Mouse (Mus musculus) forebrain, postnatal 0 days (tissue): ENCODE results near the gene Gtf2i. TPM values are rescaled to one million over a fixed set of nuclear protein-coding genes. Genes with fewer than 3 reads are reported as not detected.

Experiments
- ATAC-seq: fragments of 200-750 bp; cut with Nextera tagmentation; 2 replicates; pipeline ENCODE4 v1.8.0; 2017; ENCODE audit warnings: mild to moderate bottlenecking, moderate library complexity
- DNase-seq: peaks from one replicate; pipeline ENCODE4 v3.0.0-alpha.2; 2015
- H3K27ac ChIP-seq: fragments of 300-500 bp; sonication (generic); 2 replicates; pipeline ENCODE4 v1.5.1; 2014; ENCODE audit warnings: low read depth, mild to moderate bottlenecking, antibody characterized with exemption, low read length, moderate library complexity, mixed read lengths
- H3K27me3 ChIP-seq: fragments of 300-500 bp; sonication (generic); 2 replicates; pipeline ENCODE4 v1.6.1; 2014; ENCODE audit warnings: mild to moderate bottlenecking, low read length, mixed read lengths; ENCODE audit not compliant: insufficient read depth
- H3K36me3 ChIP-seq: fragments of 300-500 bp; sonication (generic); 2 replicates; pipeline ENCODE4 v1.6.1; 2014; ENCODE audit warnings: mild to moderate bottlenecking, moderate library complexity; ENCODE audit not compliant: insufficient read depth
- H3K4me1 ChIP-seq: fragments of 300-500 bp; sonication (generic); 2 replicates; pipeline ENCODE4 v1.6.1; 2014; ENCODE audit warnings: antibody characterized with exemption; ENCODE audit not compliant: insufficient read depth
- H3K4me2 ChIP-seq: fragments of 300-500 bp; sonication (generic); 2 replicates; pipeline ENCODE4 v1.6.1; 2014; ENCODE audit warnings: low read depth, mild to moderate bottlenecking, moderate library complexity
- H3K4me3 ChIP-seq: fragments of 300-500 bp; sonication (generic); 2 replicates; pipeline ENCODE4 v1.5.1; 2014; ENCODE audit warnings: low read depth, low read length, mixed read lengths
- H3K9ac ChIP-seq: fragments of 300-500 bp; sonication (generic); 2 replicates; pipeline ENCODE4 v1.6.1; 2014; ENCODE audit warnings: mild to moderate bottlenecking
- H3K9me3 ChIP-seq: fragments of 300-500 bp; sonication (generic); 2 replicates; pipeline ENCODE4 v1.6.1; 2016; ENCODE audit warnings: low read length
- CTCF ChIP-seq: sonication (generic); IDR thresholded peaks from 2 replicates; pipeline ENCODE4 v1.5.1; 2016; ENCODE audit warnings: antibody characterized with exemption, control low read depth, low read depth
- WGBS: fragments of 180-500 bp; shearing (Covaris S2); extraction: QIAGEN DNeasy Blood & Tissue Kit; methylation state at CpG from one replicate; pipeline ENCODE4 v1.1.7; 2014; 5-methylcytosine and 5-hydroxymethylcytosine counted together
- polyA plus RNA-seq: library from polyadenylated mRNA; unstranded; fragments of >200 nt; fragmentation: Nextera tagmentation; extraction: Ambion mirVana; gene quantifications from 2 replicates; pipeline ENCODE4 v1.2.1, GENCODE M21; 2015
- total RNA-seq: library from RNA; depleted of rRNA; stranded (reverse); fragments of >200 nt; gene quantifications from 2 replicates; pipeline ENCODE4 v1.2.3, GENCODE M21; 2014

Gene Gtf2i
- total and polyA plus RNA-seq, 2 experiments from 2014 or later, result 85.6 to 120 TPM

DNA sequence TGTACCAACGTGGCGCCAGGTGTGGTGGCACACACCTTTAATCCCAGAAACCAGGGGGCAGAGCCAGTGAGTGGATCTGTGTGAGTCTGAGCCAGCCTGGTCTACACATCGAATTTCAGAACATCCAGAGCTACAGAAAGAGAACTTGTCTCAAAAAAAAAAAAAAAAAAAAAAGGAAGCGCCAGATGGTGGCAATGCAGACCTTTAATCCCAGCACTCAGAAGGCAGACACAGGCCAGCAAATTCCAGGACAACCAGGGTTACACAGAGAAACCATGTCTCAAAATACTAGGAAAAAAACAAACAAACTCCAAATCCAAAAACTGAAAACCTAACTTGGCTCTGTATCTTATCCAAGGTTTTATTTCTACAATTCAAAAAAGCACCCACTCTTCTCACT is 44.0 kb downstream of the Gtf2i start:
- 93% methylated on average over 4 of the region's 4 CpGs for WGBS
- Histone ChIP-seq H3K9ac (no peak overlapping the region), H3K4me1 (no peaks in the 10 kb centered on the region), H3K4me3 (no peak overlapping the region), H3K4me2 (no peak overlapping the region), H3K36me3 (peaks cover 67% of the 10 kb centered on the region), H3K27me3 (no peaks in the 10 kb centered on the region), H3K9me3 (no peaks in the 10 kb centered on the region), H3K27ac (no peak overlapping the region)
- no peak for DNase-seq
- TF ChIP-seq CTCF, result no peak
- ATAC-seq, result no peak

DNA sequence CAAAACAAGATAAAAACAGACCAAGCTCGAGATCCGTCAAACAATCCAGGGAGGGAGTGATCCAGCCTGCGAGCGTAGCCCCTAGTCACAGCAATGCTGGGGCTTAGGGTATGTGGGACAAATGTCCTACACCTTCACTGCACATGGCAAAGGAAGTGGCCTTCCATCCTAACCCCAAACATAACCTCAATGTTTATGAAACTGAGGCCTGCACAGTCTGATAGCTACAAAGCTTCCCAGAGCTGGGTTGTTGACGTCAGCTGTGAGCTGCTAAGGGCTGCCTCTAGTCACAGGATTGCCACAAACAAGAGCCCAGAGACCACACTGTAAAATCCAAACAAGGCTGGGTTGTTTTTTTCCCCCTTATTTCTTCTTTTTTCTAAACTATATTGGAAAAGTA is 44.8 kb downstream of the Gtf2i start:
- Histone ChIP-seq H3K27ac (no peak overlapping the region), H3K36me3 (peaks cover 68% of the 10 kb centered on the region)

DNA sequence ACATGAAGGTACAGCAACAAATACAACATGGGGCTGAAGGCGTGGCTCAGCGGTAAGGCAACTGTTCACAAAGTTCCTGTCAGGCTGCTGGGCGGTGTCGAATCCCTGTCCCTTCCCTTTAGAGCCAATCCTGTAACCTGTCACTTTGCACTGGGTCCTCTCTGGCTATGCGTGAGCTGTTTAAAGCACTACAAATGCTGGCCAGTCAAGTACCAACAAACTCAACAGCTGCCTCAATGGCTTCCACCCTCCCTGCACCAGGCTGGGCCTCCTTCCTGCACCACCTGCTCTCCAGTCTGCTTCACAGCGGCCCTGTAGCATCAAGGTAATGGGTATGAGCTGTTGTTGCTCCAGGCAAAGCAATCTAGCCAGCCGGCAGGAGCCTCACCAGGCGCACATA is 45.8 kb downstream of the Gtf2i start:
- H3K36me3 ChIP-seq, result peaks cover 71% of the 10 kb centered on the region
- no peaks in the 10 kb centered on the region for H3K4me1 ChIP-seq
- no peak overlapping the region for H3K9ac ChIP-seq
- ATAC-seq (no peak), DNase-seq (no peak)
- H3K4me3 ChIP-seq, result no peak overlapping the region
- no peak for TF ChIP-seq CTCF
- H3K27ac ChIP-seq, result no peak overlapping the region
- 95% methylated on average over 8 of the region's 8 CpGs for WGBS
- no peak overlapping the region for H3K4me2 ChIP-seq
- no peaks in the 10 kb centered on the region for H3K27me3 ChIP-seq
- no peaks in the 10 kb centered on the region for H3K9me3 ChIP-seq

More for the DNA sequence above, 44.8 kb downstream of the Gtf2i start:
- Histone ChIP-seq H3K4me3 (no peak overlapping the region), H3K9ac (no peak overlapping the region), H3K4me1 (no peaks in the 10 kb centered on the region), H3K27me3 (no peaks in the 10 kb centered on the region), H3K4me2 (no peak overlapping the region), H3K9me3 (no peaks in the 10 kb centered on the region)
- no peak for ATAC-seq
- no peak for DNase-seq
- no peak for TF ChIP-seq CTCF
- 87% methylated on average over 5 of the region's 5 CpGs for WGBS

DNA sequence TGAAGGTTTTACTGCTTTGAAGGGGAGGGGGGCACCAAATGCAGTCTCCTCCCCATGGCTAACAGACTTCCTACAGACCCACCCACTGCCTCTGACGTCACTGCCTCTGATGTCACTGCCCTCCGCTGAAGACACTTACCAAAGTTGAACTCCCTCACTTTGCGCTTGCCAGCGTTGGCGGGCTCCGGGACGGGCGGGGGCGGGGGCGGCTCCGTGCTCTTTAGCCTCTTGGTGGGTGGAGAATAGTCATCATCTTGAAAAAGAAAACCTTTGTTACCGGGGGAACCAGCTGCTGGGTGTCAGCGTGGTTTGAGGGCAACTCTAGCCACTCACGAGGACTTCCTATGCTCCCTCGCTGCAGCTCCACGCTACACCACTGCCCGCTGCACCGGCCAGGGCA is 48.2 kb downstream of the Gtf2i start:
- no peak overlapping the region for H3K4me3 ChIP-seq
- H3K9ac ChIP-seq, result no peak overlapping the region
- no peaks in the 10 kb centered on the region for H3K9me3 ChIP-seq
- WGBS, result 90% methylated on average over 18 of the region's 18 CpGs
- H3K4me2 ChIP-seq, result no peak overlapping the region
- no peaks in the 10 kb centered on the region for H3K27me3 ChIP-seq
- no peak for TF ChIP-seq CTCF
- ATAC-seq (no peak), DNase-seq (no peak)
- peaks cover 73% of the 10 kb centered on the region for H3K36me3 ChIP-seq
- no peak overlapping the region for H3K27ac ChIP-seq
- H3K4me1 ChIP-seq, result no peaks in the 10 kb centered on the region

DNA sequence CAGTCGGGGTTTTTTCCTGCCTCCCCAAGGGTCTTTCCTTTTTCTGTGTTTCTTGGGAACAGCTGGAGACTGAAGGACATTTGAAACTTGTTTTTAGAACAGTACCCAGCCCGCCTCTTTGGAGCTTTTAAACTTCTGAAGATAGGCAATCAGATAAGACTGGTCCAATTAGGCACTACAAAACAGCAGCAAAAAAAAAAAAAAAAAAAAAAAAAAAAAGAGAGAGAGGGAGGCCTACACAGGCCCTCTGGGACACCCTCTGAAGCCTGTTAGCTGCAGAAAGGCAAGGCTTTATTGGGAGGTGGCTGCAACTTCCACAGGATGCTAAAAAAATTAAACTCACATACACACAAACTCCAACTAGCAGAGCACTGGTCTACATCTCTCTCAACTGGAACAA is 48.7 kb downstream of the Gtf2i start:
- H3K9me3 ChIP-seq, result no peaks in the 10 kb centered on the region
- WGBS, result 85% methylated on average over 2 of the region's 2 CpGs
- H3K36me3 ChIP-seq, result peaks cover 74% of the 10 kb centered on the region
- no peak for TF ChIP-seq CTCF
- no peak overlapping the region for H3K4me2 ChIP-seq
- H3K27me3 ChIP-seq, result no peaks in the 10 kb centered on the region
- H3K9ac ChIP-seq, result no peak overlapping the region
- no peak overlapping the region for H3K4me3 ChIP-seq
- H3K27ac ChIP-seq, result no peak overlapping the region
- H3K4me1 ChIP-seq, result no peaks in the 10 kb centered on the region
- ATAC-seq (no peak), DNase-seq (no peak)

DNA sequence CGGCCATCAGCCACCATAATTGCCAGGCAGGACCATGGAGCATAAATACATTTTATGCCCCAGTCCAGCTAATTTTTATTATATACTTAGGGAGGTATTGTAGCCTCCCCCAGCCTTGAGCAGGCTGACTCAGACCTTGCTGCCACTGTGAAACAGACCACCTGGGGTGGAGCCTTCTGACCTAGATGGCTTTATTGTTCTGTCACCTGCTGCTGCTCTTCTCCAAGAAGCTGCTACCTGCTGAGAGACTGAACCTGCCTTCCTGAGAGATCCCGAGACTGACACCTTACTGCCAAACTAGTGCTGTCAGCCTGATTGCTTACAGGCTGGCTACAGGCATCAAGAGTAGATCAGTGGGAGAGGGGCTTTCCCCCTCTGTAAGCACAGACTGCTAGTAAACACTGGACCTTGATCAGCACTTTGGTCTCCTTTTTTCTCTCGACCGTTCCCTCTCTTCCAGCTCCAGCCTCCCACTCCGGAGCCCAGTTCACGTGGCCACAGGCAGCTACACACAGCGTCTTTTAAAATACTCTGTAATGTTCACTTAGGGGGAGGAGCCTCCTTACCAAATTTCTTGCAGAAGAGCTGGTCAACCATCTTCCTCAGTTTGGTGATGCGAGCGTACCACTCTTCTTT is 54.4 kb downstream of the Gtf2i start:
- no peaks in the 10 kb centered on the region for H3K27me3 ChIP-seq
- H3K27ac ChIP-seq, result no peak overlapping the region
- no peak overlapping the region for H3K4me2 ChIP-seq
- no peaks in the 10 kb centered on the region for H3K4me1 ChIP-seq
- no peak for ATAC-seq
- no peaks in the 10 kb centered on the region for H3K9me3 ChIP-seq
- H3K36me3 ChIP-seq, result peaks cover 93% of the 10 kb centered on the region
- no peak overlapping the region for H3K4me3 ChIP-seq
- H3K9ac ChIP-seq, result no peak overlapping the region
- WGBS, result 92% methylated on average over 9 of the region's 9 CpGs
- TF ChIP-seq CTCF, result no peak
- no peak for DNase-seq

DNA sequence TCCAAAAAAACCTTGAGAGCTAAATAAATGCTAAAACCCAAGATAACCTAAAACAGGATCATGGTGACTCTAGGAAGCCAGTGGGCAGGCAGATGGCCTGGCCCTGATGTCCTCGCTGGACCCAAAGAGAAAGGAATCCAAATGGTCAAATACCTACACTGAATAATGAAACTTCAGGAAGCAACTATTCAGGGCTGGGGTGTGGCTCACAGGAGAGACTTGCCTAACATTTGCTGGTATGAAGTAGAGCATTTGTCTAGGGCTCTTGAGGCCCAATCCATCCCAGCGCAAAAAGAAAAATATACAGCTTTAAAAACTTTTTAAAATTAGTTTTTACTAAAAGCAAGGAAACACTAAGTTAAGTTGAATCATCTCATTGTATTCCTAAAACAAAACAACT is 55.6 kb downstream of the Gtf2i start:
- WGBS, result 97% methylated on average over 2 of the region's 2 CpGs
- H3K9me3 ChIP-seq, result no peaks in the 10 kb centered on the region
- H3K36me3 ChIP-seq, result peaks cover 91% of the 10 kb centered on the region
- no peak for ATAC-seq
- H3K27ac ChIP-seq, result no peak overlapping the region
- H3K27me3 ChIP-seq, result no peaks in the 10 kb centered on the region
- no peak for TF ChIP-seq CTCF
- H3K9ac ChIP-seq, result no peak overlapping the region
- no peak for DNase-seq
- H3K4me3 ChIP-seq, result no peak overlapping the region
- no peak overlapping the region for H3K4me2 ChIP-seq
- H3K4me1 ChIP-seq, result no peaks in the 10 kb centered on the region
